Mouse (Mus musculus) hindbrain, embryonic 16.5 days (tissue): ENCODE measurements around the gene Nell2. TPM values are rescaled to one million over a fixed set of nuclear protein-coding genes. Genes with fewer than 3 reads are reported as not detected.

ENCODE experiments used
- ATAC-seq: fragments of 200-750 bp; cut with Nextera tagmentation; 2 replicates; pipeline ENCODE4 v1.8.0; 2017; ENCODE audit warnings: moderate TSS enrichment, moderate library complexity
- H3K27ac ChIP-seq: fragments of 300-500 bp; sonication (generic); 2 replicates; pipeline ENCODE4 v1.5.1; 2014; ENCODE audit warnings: low read depth, mild to moderate bottlenecking, control low read depth, low read length, moderate library complexity
- H3K27me3 ChIP-seq: fragments of 300-500 bp; sonication (generic); replicated peaks from 2 replicates; pipeline ENCODE4 v1.6.1; 2014; ENCODE audit warnings: low read length; ENCODE audit not compliant: control insufficient read depth, insufficient read depth
- H3K36me3 ChIP-seq: fragments of 300-500 bp; sonication (generic); 2 replicates; pipeline ENCODE4 v1.6.1; 2014; ENCODE audit warnings: mild to moderate bottlenecking, low read length, moderate library complexity, mixed read lengths; ENCODE audit not compliant: control insufficient read depth, insufficient read depth
- H3K4me1 ChIP-seq: fragments of 300-500 bp; sonication (generic); 2 replicates; pipeline ENCODE4 v1.6.1; 2014; ENCODE audit warnings: low read depth, low read length; ENCODE audit not compliant: control insufficient read depth, insufficient read depth
- H3K4me2 ChIP-seq: fragments of 300-500 bp; sonication (generic); 2 replicates; pipeline ENCODE4 v1.6.1; 2014; ENCODE audit warnings: mild to moderate bottlenecking, low read length, control low read depth, moderate library complexity
- H3K4me3 ChIP-seq: fragments of 300-500 bp; sonication (generic); 2 replicates; pipeline ENCODE4 v1.5.1; 2014; ENCODE audit warnings: mild to moderate bottlenecking, low read length, control low read depth, moderate library complexity
- H3K9ac ChIP-seq: fragments of 300-500 bp; sonication (generic); 2 replicates; pipeline ENCODE4 v1.6.1; 2014; ENCODE audit warnings: low read depth, mild to moderate bottlenecking, control low read depth, low read length, moderate library complexity
- H3K9me3 ChIP-seq: fragments of 300-500 bp; sonication (generic); 2 replicates; pipeline ENCODE4 v1.6.1; 2014; ENCODE audit warnings: mild to moderate bottlenecking, low read length, moderate library complexity; ENCODE audit not compliant: control insufficient read depth
- WGBS: fragments of 180-500 bp; shearing (Covaris S2); extraction: QIAGEN DNeasy Blood & Tissue Kit; methylation state at CpG from one replicate; pipeline ENCODE4 v1.1.7; 2014; 5-methylcytosine and 5-hydroxymethylcytosine counted together
- polyA plus RNA-seq: library from polyadenylated mRNA; unstranded; fragments of >200 nt; fragmentation: Nextera tagmentation; extraction: Ambion mirVana; gene quantifications from 2 replicates; pipeline ENCODE4 v1.2.1, GENCODE M21; 2015

Gene Nell2
- polyA plus RNA-seq, 1 experiment from 2014 or later, result 181 TPM

GRCm38 (mm10) chr15:95285199-95285598, 243.2 kb downstream of the Nell2 start:
- WGBS, result 32% methylated on average over 6 of the region's 6 CpGs
- Histone ChIP-seq H3K4me3 (no peak overlapping the region), H3K27me3 (no peaks in the 10 kb centered on the region), H3K4me2 (no peak overlapping the region), H3K4me1 (peaks cover 9% of the 10 kb centered on the region), H3K9ac (no peak overlapping the region), H3K36me3 (no peaks in the 10 kb centered on the region), H3K9me3 (no peaks in the 10 kb centered on the region), H3K27ac (no peak overlapping the region)
- ATAC-seq, result no peak

GRCm38 (mm10) chr15:95280986-95281385, 247.4 kb downstream of the Nell2 start:
- H3K4me2 ChIP-seq, result no peak overlapping the region
- WGBS, result 89% methylated on average over 2 of the region's 2 CpGs

GRCm38 (mm10) chr15:95278001-95278400, 250.4 kb downstream of the Nell2 start:
- Histone ChIP-seq H3K9me3 (no peaks in the 10 kb centered on the region), H3K36me3 (no peaks in the 10 kb centered on the region), H3K9ac (no peak overlapping the region), H3K4me2 (no peak overlapping the region), H3K4me3 (no peak overlapping the region), H3K27me3 (no peaks in the 10 kb centered on the region), H3K4me1 (no peaks in the 10 kb centered on the region), H3K27ac (no peak overlapping the region)
- WGBS, result 67% methylated on average over 4 of the region's 4 CpGs
- ATAC-seq, result no peak

More at GRCm38 (mm10) chr15:95280986-95281385, 247.4 kb downstream of the Nell2 start:
- Histone ChIP-seq H3K4me1 (0 out of 2 replicates have a peak, but pooled peaks cover 4% of the 10 kb centered on the region), H3K4me3 (no peak overlapping the region), H3K9ac (no peak overlapping the region), H3K36me3 (no peaks in the 10 kb centered on the region), H3K27me3 (no peaks in the 10 kb centered on the region), H3K9me3 (no peaks in the 10 kb centered on the region), H3K27ac (no peak overlapping the region)
- ATAC-seq, result no peak

GRCm38 (mm10) chr15:95276556-95276955, 251.8 kb downstream of the Nell2 start:
- no peak overlapping the region for H3K4me3 ChIP-seq
- no peaks in the 10 kb centered on the region for H3K4me1 ChIP-seq
- no peaks in the 10 kb centered on the region for H3K27me3 ChIP-seq
- no peak overlapping the region for H3K27ac ChIP-seq
- H3K9ac ChIP-seq, result no peak overlapping the region
- H3K36me3 ChIP-seq, result no peaks in the 10 kb centered on the region
- H3K4me2 ChIP-seq, result no peak overlapping the region
- 98% methylated on average over 3 of the region's 3 CpGs for WGBS
- no peak for ATAC-seq
- H3K9me3 ChIP-seq, result no peaks in the 10 kb centered on the region

GRCm38 (mm10) chr15:95275553-95275952, 252.8 kb downstream of the Nell2 start:
- Histone ChIP-seq H3K4me2 (no peak overlapping the region), H3K36me3 (no peaks in the 10 kb centered on the region), H3K4me1 (no peaks in the 10 kb centered on the region), H3K4me3 (no peak overlapping the region), H3K9me3 (no peaks in the 10 kb centered on the region), H3K9ac (no peak overlapping the region), H3K27me3 (no peaks in the 10 kb centered on the region), H3K27ac (no peak overlapping the region)
- no peak for ATAC-seq
- WGBS, result 92% methylated on average over 5 of the region's 5 CpGs

- no peak overlapping the region for H3K4me3 ChIP-seq
- H3K9ac ChIP-seq, result no peak overlapping the region
- no peak overlapping the region for H3K4me2 ChIP-seq
- no peaks in the 10 kb centered on the region for H3K4me1 ChIP-seq
- no peak overlapping the region for H3K27ac ChIP-seq
- WGBS, result 88% methylated on average over 3 of the region's 3 CpGs
- no peaks in the 10 kb centered on the region for H3K27me3 ChIP-seq
- H3K36me3 ChIP-seq, result no peaks in the 10 kb centered on the region
- no peak for ATAC-seq
- no peaks in the 10 kb centered on the region for H3K9me3 ChIP-seq
These were observed 255.1 kb downstream of the Nell2 start for GRCm38 (mm10) chr15:95273236-95273635.

- no peak for ATAC-seq
- Histone ChIP-seq H3K4me1 (no peaks in the 10 kb centered on the region), H3K9ac (no peak overlapping the region), H3K9me3 (no peaks in the 10 kb centered on the region), H3K27me3 (no peaks in the 10 kb centered on the region), H3K36me3 (no peaks in the 10 kb centered on the region), H3K27ac (no peak overlapping the region), H3K4me3 (no peak overlapping the region), H3K4me2 (no peak overlapping the region)
- WGBS, result 79% methylated on average over 3 of the region's 3 CpGs
These were observed 256.2 kb downstream of the Nell2 start for GRCm38 (mm10) chr15:95272167-95272566.

GRCm38 (mm10) chr15:95259671-95260450, 268.5 kb downstream of the Nell2 start:
- H3K9me3 ChIP-seq, result no peaks in the 10 kb centered on the region
- no peak for ATAC-seq
- WGBS, result 86% methylated on average over 2 of the region's 2 CpGs
- no peaks in the 10 kb centered on the region for H3K4me1 ChIP-seq
- H3K27me3 ChIP-seq, result no peaks in the 10 kb centered on the region
- H3K9ac ChIP-seq, result no peak overlapping the region
- no peak overlapping the region for H3K27ac ChIP-seq
- H3K4me2 ChIP-seq, result no peak overlapping the region
- no peak overlapping the region for H3K4me3 ChIP-seq
- no peaks in the 10 kb centered on the region for H3K36me3 ChIP-seq

- no peak overlapping the region for H3K9ac ChIP-seq
- 69% methylated on average over 9 of the region's 9 CpGs for WGBS
- no peak overlapping the region for H3K27ac ChIP-seq
- H3K4me1 ChIP-seq, result no peaks in the 10 kb centered on the region
- H3K27me3 ChIP-seq, result no peaks in the 10 kb centered on the region
- no peak for ATAC-seq
- H3K4me2 ChIP-seq, result no peak overlapping the region
- no peaks in the 10 kb centered on the region for H3K9me3 ChIP-seq
- no peaks in the 10 kb centered on the region for H3K36me3 ChIP-seq
- H3K4me3 ChIP-seq, result no peak overlapping the region
These were observed 271.2 kb downstream of the Nell2 start for GRCm38 (mm10) chr15:95257131-95257530.
